Mouse (Mus musculus) liver, embryonic 14.5 days (tissue): ENCODE results near the gene Urb2. TPM values are rescaled to one million over a fixed set of nuclear protein-coding genes. Genes with fewer than 3 reads are reported as not detected.

Source experiments
- ATAC-seq: fragments of 200-750 bp; cut with Nextera tagmentation; 2 replicates; pipeline ENCODE4 v1.8.0; 2017; ENCODE audit warnings: moderate number of reproducible peaks, mild to moderate bottlenecking, moderate library complexity; ENCODE audit not compliant: insufficient read depth
- DNase-seq, 3 experiments: peaks; one replicate each; pipeline ENCODE4 v3.0.0-alpha.2; 2012 to 2013; ENCODE audit warnings: low read depth in 3 of 3, low spot score in 3 of 3
- H3K27ac ChIP-seq: fragments of 300-500 bp; sonication (generic); 2 replicates; pipeline ENCODE4 v1.5.1; 2014; ENCODE audit warnings: moderate library complexity, mild to moderate bottlenecking, control low read depth, inconsistent platforms
- H3K27me3 ChIP-seq: fragments of 300-500 bp; sonication (generic); 2 replicates; pipeline ENCODE4 v1.6.1; 2014; ENCODE audit warnings: mild to moderate bottlenecking, low read length, moderate library complexity; ENCODE audit not compliant: control insufficient read depth, insufficient read depth
- H3K36me3 ChIP-seq: fragments of 300-500 bp; sonication (generic); replicated peaks from 2 replicates; pipeline ENCODE4 v1.6.1; 2014; ENCODE audit warnings: low read depth; ENCODE audit not compliant: control insufficient read depth, insufficient read depth
- H3K4me1 ChIP-seq, 2 experiments: fragments of 200-500 bp in 1 of 2; fragments of 300-500 bp in 1 of 2; sonication (generic) in 1 of 2; replicated peaks; 2 replicates each; pipeline ENCODE4 v1.6.1; 2012 to 2014; ENCODE audit warnings: antibody characterized with exemption in 1 of 2, inconsistent platforms in 1 of 2, low read length in 1 of 2; ENCODE audit not compliant: control insufficient read depth in 2 of 2, insufficient read depth in 2 of 2
- H3K4me2 ChIP-seq: fragments of 300-500 bp; sonication (generic); 2 replicates; pipeline ENCODE4 v1.6.1; 2014; ENCODE audit warnings: low read depth, mild to moderate bottlenecking, control low read depth, moderate library complexity
- H3K4me3 ChIP-seq, 2 experiments: fragments of 200-500 bp in 1 of 2; fragments of 300-500 bp in 1 of 2; sonication (generic) in 1 of 2; 2 replicates each; pipeline ENCODE4 v1.5.1; 2012 to 2014; ENCODE audit warnings: low read depth in 2 of 2, low read length in 2 of 2, mild to moderate bottlenecking in 2 of 2, control low read depth in 1 of 2, inconsistent platforms in 1 of 2, moderate library complexity in 1 of 2; ENCODE audit not compliant: insufficient read depth in 1 of 2
- H3K9ac ChIP-seq: fragments of 300-500 bp; sonication (generic); replicated peaks from 2 replicates; pipeline ENCODE4 v1.6.1; 2014; ENCODE audit warnings: mild to moderate bottlenecking, control low read depth, moderate library complexity
- H3K9me3 ChIP-seq: fragments of 300-500 bp; sonication (generic); 2 replicates; pipeline ENCODE4 v1.6.1; 2016; ENCODE audit warnings: low read length, mixed read lengths; ENCODE audit not compliant: control insufficient read depth
- CTCF ChIP-seq: IDR thresholded peaks from 2 replicates; pipeline ENCODE4 v1.5.1; 2016; ENCODE audit warnings: antibody characterized with exemption, low read depth, control low read depth
- EP300 ChIP-seq: IDR thresholded peaks from 2 replicates; pipeline ENCODE4 v1.6.1; 2016; ENCODE audit warnings: antibody characterized with exemption, low read depth
- WGBS: fragments of 180-500 bp; shearing (Covaris S2); extraction: QIAGEN DNeasy Blood & Tissue Kit; methylation state at CpG from one replicate; pipeline ENCODE4 v1.1.7; 2014; ENCODE audit not compliant: insufficient replicate concordance; 5-methylcytosine and 5-hydroxymethylcytosine counted together
- polyA plus RNA-seq, 2 experiments: library from polyadenylated mRNA; depleted of rRNA in 1 of 2; stranded (reverse) in 1 of 2; unstranded in 1 of 2; fragments of >200 nt; fragmentation: Nextera tagmentation in 1 of 2; extraction: Ambion mirVana in 1 of 2; gene quantifications; 2 replicates each; pipeline versions ENCODE4 v1.2.1 to v1.2.3; 2012 to 2014

The Urb2 gene
- polyA plus RNA-seq, 2 experiments: 2.9 to 4.9 TPM

GRCm38 (mm10) chr8:124042201-124042600, 20.9 kb downstream of the Urb2 start:
- DNase-seq (no peak), ATAC-seq (no peak)
- Histone ChIP-seq H3K27me3 (no peaks in the 10 kb centered on the region), H3K9me3 (no peaks in the 10 kb centered on the region), H3K27ac (no peak overlapping the region), H3K4me1 (no peaks in the 10 kb centered on the region), H3K4me3 (no peak overlapping the region), H3K4me2 (no peak overlapping the region), H3K9ac (no peak overlapping the region), H3K36me3 (peaks cover 45% of the 10 kb centered on the region)
- TF ChIP-seq CTCF: 0 out of 2 replicates have a peak, but pooled peaks have one; percentile 19
- TF ChIP-seq EP300: no peak
- WGBS: 63% methylated on average over 1 of the region's 1 CpGs

- Histone ChIP-seq H3K4me3 (no peak overlapping the region), H3K27me3 (no peaks in the 10 kb centered on the region), H3K9ac (no peak overlapping the region), H3K9me3 (no peaks in the 10 kb centered on the region), H3K36me3 (peaks cover 33% of the 10 kb centered on the region), H3K27ac (no peak overlapping the region), H3K4me2 (no peak overlapping the region), H3K4me1 (no peaks in the 10 kb centered on the region)
- ATAC-seq (no peak), DNase-seq (no peak)
- TF ChIP-seq EP300 (no peak), CTCF (no peak)
- WGBS: 83% methylated on average over 5 of the region's 5 CpGs
Measured at GRCm38 (mm10) chr8:124044421-124044820, 23.1 kb downstream of the Urb2 start.

GRCm38 (mm10) chr8:124044931-124045330, 23.6 kb downstream of the Urb2 start:
- no peak for ATAC-seq
- H3K36me3 ChIP-seq: peaks cover 28% of the 10 kb centered on the region

GRCm38 (mm10) chr8:124045856-124046255, 24.5 kb downstream of the Urb2 start:
- Histone ChIP-seq H3K9me3 (no peaks in the 10 kb centered on the region), H3K27ac (no peak overlapping the region), H3K36me3 (peaks cover 23% of the 10 kb centered on the region), H3K9ac (no peak overlapping the region), H3K27me3 (no peaks in the 10 kb centered on the region), H3K4me1 (no peaks in the 10 kb centered on the region), H3K4me2 (no peak overlapping the region), H3K4me3 (no peak overlapping the region)
- WGBS: 73% methylated on average over 8 of the region's 8 CpGs
- DNase-seq (peak in 1 of 3 experiments; percentile 19), ATAC-seq (peak; percentile 55)
- no peak for TF ChIP-seq CTCF
- no peak for TF ChIP-seq EP300

More at GRCm38 (mm10) chr8:124044931-124045330, 23.6 kb downstream of the Urb2 start:
- Histone ChIP-seq H3K4me1 (no peaks in the 10 kb centered on the region), H3K9ac (no peak overlapping the region), H3K4me2 (no peak overlapping the region), H3K4me3 (no peak overlapping the region), H3K9me3 (no peaks in the 10 kb centered on the region), H3K27me3 (no peaks in the 10 kb centered on the region), H3K27ac (no peak overlapping the region)
- WGBS: 85% methylated on average over 12 of the region's 12 CpGs
- TF ChIP-seq CTCF (no peak), EP300 (no peak)
- no peak for DNase-seq

- H3K9ac ChIP-seq: no peak overlapping the region
- ATAC-seq: no peak
- DNase-seq: peak; percentile 10 to 39 (median 24)
- peaks cover 9% of the 10 kb centered on the region for H3K36me3 ChIP-seq
- H3K4me3 ChIP-seq: no peak overlapping the region
- TF ChIP-seq CTCF: peak; percentile 96
- no peak for TF ChIP-seq EP300
- H3K27me3 ChIP-seq: no peaks in the 10 kb centered on the region
- WGBS: 34% methylated on average over 3 of the region's 3 CpGs
- no peak overlapping the region for H3K27ac ChIP-seq
- H3K9me3 ChIP-seq: no peaks in the 10 kb centered on the region
- H3K4me2 ChIP-seq: no peak overlapping the region
- H3K4me1 ChIP-seq: no peaks in the 10 kb centered on the region
Measured at GRCm38 (mm10) chr8:124052110-124052509, 30.8 kb downstream of the Urb2 start.
